Mouse (Mus musculus): Measurements from ENCODE around the gene Naif1. TPM values are rescaled to one million over a fixed set of nuclear protein-coding genes. Genes with fewer than 3 reads are reported as not detected.
A peak's percentile ranks its signal among the peaks of the same experiment; 100 is the strongest.
"Not testable (repeated sequence)": the region's sequence is repeated elsewhere in the genome, so short reads cannot be mapped to it uniquely, and the experiment has no call there.

Gene Naif1
- polyA plus RNA-seq, 1 experiment from 2014 or later: 7.3 TPM

DNA sequence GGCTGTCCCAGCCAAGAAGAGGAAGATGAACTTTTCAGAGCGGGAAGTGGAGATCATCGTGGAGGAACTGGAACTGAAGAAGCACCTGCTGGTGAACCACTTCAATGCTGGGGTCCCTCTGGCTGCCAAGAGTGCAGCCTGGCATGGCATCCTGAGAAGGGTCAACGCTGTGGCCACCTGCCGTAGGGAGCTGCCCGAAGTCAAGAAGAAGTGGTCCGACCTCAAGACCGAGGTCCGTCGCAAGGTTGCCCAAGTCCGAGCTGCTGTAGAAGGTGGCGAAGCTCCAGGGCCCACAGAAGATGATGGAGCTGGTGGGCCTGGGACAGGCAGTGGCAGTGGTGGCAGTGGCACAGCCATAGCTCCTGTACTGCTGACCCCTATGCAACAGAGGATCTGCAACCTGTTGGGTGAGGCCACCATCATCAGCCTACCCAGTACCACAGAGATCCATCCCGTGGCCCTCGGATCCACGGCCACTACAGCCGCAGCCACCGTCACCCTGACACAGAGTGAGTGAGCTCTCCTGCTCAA is 2.2 kb downstream of the Naif1 start:
- 94% methylated on average over 16 of the region's 16 CpGs for WGBS
- Histone ChIP-seq H3K9me3 (replicated peaks) (no peaks in the 10 kb centered on the region), H3K4me1 (peaks cover 42% of the 10 kb centered on the region), H3K27me3 (ENCODE audit: low read depth, poor library complexity, severe bottlenecking) (no peaks in the 10 kb centered on the region), H3K36me3 (peaks cover 25% of the 10 kb centered on the region), H3K27ac (peak overlapping the region; percentile 91), H3K4me3 (peak overlapping the region; percentile 81)
- no peak for DNase-seq (ENCODE audit: low spot score)

DNA sequence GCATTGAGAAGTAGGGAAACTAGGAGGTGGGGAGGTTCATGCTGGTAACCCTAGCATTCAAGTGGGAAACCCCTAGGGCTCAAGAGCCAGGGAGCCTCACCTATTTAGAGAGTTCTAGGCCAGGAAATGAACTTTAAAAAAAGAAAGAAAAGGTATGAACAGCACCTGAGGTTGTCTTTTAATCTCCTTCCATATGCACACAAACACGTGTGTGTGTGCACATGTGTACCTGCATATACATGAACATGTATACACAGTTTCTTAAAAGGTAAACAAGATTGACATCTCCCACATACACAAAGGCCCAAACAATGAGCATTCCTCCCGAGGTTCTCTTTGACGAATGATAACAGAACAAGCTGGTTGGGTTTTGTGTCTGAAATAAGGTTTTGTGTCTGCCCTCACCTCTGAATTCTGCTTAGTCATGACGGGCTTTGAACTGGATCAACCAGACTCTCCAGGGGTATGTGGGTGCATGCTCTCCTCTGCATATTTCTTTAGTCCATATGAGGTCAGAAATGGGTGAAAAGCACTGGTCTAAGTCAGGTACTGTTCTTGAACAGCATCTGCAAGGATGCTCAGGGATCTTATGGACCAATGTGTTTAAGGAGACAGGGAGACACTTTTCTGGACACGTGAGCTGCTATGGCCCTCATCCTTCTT is 3.5 kb downstream of the Naif1 start:
- no peak overlapping the region for H3K27ac ChIP-seq
- DNase-seq (ENCODE audit: low spot score): no peak
- no peaks in the 10 kb centered on the region for H3K9me3 ChIP-seq (replicated peaks)
- H3K27me3 ChIP-seq (ENCODE audit: low read depth, poor library complexity, severe bottlenecking): no peaks in the 10 kb centered on the region
- peaks cover 40% of the 10 kb centered on the region for H3K4me1 ChIP-seq
- H3K36me3 ChIP-seq: peaks cover 25% of the 10 kb centered on the region
- H3K4me3 ChIP-seq: no peak overlapping the region
- WGBS: 89% methylated on average over 5 of the region's 5 CpGs

DNA sequence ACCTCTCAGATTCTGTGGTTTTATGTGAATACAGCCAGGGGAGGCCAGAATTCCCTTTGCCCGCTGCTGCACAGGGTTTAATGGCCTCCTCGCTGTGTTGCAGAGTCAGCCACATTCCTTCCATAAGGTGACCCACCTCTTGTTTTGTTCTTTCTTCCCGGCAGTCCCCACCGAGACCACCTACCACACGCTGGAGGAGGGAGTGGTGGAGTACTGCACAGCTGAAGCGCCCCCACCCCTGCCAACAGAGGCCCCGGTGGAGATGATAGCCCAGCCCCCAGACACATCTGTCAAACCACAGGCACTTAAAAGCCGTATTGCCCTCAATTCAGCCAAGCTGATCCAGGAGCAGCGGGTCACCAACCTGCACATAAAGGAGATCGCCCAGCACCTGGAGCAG is 4.4 kb downstream of the Naif1 start:
- DNase-seq (ENCODE audit: low spot score): no peak
- no peaks in the 10 kb centered on the region for H3K27me3 ChIP-seq (ENCODE audit: low read depth, poor library complexity, severe bottlenecking)
- H3K27ac ChIP-seq: peak overlapping the region; percentile 20; the same call in 1 of the 2 replicates
- H3K4me1 ChIP-seq: peaks cover 40% of the 10 kb centered on the region
- H3K4me3 ChIP-seq: no peak overlapping the region
- no peaks in the 10 kb centered on the region for H3K9me3 ChIP-seq (replicated peaks)
- 77% methylated on average over 10 of the region's 10 CpGs for WGBS
- peaks cover 25% of the 10 kb centered on the region for H3K36me3 ChIP-seq

DNA sequence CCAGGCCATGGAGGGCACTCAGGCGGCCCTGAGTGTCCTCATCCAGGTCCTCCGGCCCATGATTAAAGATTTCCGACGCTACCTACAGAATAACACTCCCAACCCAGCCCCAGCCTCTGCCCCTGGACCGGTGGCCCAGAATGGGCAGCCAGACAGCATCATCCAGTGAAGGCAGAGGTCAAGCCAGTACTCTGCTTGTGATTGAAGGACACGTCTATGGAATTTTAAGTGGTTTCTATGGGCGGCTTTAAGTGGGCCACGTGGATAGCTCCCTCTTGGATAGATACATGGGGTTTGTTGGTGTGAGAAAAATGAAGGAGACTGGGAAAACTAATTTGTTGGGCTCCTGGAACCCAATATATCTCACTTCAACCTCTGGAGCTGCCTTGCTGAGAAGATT is 4.8 kb downstream of the Naif1 start:
- H3K9me3 ChIP-seq (replicated peaks): no peaks in the 10 kb centered on the region
- WGBS: 90% methylated on average over 8 of the region's 8 CpGs
- 0 out of 2 replicates have a peak overlapping the region, but pooled peaks have one; percentile 20 for H3K27ac ChIP-seq

DNA sequence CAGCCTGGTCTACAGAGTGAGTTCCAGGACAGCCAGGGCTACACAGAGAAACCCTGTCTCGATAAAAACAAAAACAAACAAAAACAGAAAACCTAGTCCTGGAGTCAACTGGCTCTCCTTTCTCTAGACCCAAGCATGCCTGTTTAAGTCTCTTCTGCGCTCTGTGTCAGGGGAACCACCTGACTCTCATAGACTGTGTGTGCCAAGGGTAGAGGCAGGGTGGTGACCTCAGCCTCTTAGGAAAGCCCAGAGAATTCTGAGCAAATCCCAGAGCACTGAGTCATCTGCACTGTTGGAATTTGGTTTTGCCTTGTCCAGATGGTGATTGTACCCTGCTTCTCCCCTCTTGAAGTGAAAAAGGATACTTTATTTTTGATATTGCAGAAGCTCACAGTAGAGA is 8.0 kb downstream of the Naif1 start:
- DNase-seq (ENCODE audit: low spot score): no peak
- no peaks in the 10 kb centered on the region for H3K27me3 ChIP-seq (ENCODE audit: low read depth, poor library complexity, severe bottlenecking)
- H3K4me3 ChIP-seq: no peak overlapping the region
- no peak overlapping the region for H3K27ac ChIP-seq
- H3K36me3 ChIP-seq: peaks cover 22% of the 10 kb centered on the region
- 84% methylated on average over 2 of the region's 2 CpGs for WGBS
- H3K9me3 ChIP-seq (replicated peaks): no peaks in the 10 kb centered on the region
- H3K4me1 ChIP-seq: peaks cover 17% of the 10 kb centered on the region

More for the DNA sequence above, 4.8 kb downstream of the Naif1 start:
- Histone ChIP-seq H3K27me3 (ENCODE audit: low read depth, poor library complexity, severe bottlenecking) (no peaks in the 10 kb centered on the region), H3K4me3 (no peak overlapping the region), H3K4me1 (peaks cover 38% of the 10 kb centered on the region), H3K36me3 (peaks cover 22% of the 10 kb centered on the region)
- DNase-seq (ENCODE audit: low spot score): no peak

DNA sequence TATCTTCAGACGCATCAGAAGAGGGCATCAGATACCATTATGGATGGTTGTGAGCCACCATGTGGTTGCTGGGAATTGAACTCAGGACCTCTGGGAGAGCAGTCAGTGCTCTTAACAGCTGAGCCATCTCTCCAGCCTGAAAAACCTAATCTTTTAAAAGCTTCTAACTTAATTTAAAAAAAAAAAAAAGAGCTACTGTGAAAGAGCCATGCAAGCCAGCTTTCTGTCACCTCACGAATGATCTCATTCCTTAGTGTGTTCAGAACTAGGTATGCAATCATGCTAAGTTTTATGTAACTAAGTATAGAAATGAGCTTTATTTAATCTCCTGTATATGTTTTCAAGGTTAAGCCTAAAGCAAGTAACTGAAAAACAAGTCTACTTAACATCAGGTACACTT is 9.4 kb downstream of the Naif1 start:
- no peak overlapping the region for H3K27ac ChIP-seq
- no peaks in the 10 kb centered on the region for H3K27me3 ChIP-seq (ENCODE audit: low read depth, poor library complexity, severe bottlenecking)
- H3K4me3 ChIP-seq: no peak overlapping the region
- peaks cover 21% of the 10 kb centered on the region for H3K36me3 ChIP-seq
- WGBS: 96% methylated on average over 2 of the region's 2 CpGs
- no peak for DNase-seq (ENCODE audit: low spot score)
- peaks cover 9% of the 10 kb centered on the region for H3K4me1 ChIP-seq
- no peaks in the 10 kb centered on the region for H3K9me3 ChIP-seq (replicated peaks)

DNA sequence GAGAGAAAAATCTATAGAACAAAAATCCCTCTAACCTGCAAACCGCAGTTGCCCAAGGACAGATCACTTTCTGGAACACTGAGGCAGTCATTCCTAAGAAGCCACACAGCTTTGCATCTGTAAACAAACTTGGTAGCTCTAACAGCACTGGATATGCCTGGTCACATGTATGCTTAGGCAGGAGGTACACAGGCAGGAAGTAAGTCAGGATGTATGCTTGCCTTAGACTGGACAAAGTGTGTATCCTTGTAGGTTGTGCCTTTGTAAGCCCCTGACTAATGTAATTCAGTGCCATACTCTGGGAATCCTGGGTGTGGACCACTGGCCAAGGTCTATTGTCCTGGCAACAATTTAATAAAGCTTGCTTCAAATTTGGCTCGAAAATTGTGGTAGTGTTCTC is 13.5 kb downstream of the Naif1 start:
- WGBS: 78% methylated on average over 2 of the region's 2 CpGs

DNA sequence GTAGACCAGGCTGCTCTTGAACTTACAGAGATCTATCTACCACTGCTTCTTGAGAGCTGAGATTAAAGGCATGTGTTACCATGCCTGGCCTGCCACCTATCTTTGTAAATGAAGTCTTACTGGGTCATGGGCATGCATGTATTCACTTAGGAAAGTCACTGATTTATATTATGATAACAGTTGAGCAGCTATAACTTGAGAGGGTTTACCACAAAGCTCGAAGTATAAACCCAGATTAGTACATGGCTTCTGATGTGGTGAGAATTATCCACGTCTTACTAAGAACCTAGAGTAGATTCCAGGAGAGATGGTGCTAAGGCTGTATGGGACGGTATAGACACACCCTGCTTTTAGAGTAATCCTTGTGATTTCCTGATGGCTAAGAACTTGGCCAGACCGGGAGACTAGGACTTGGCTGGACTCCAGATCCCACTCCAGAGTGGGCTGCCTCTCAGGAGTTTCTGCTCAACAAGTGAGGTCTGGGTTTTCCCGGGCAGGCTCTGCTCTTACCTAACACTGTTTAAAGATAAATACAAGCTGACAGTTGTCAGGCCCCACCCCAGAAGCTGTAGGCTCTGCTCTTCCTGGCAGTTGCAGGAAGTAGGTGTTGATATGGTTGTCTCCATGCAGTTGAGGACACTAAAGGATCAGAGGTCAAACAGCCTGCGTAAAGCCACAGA is 14.1 kb downstream of the Naif1 start:
- Histone ChIP-seq H3K36me3 (no peaks in the 10 kb centered on the region), H3K9me3 (replicated peaks) (no peaks in the 10 kb centered on the region), H3K27ac (no peak overlapping the region), H3K4me1 (peaks cover 5% of the 10 kb centered on the region; the same call in 1 of the 2 replicates), H3K4me3 (no peak overlapping the region), H3K27me3 (ENCODE audit: low read depth, poor library complexity, severe bottlenecking) (no peaks in the 10 kb centered on the region)
- DNase-seq (ENCODE audit: low spot score): no peak
- 81% methylated on average over 6 of the region's 6 CpGs for WGBS

More for the DNA sequence above, 13.5 kb downstream of the Naif1 start:
- H3K4me1 ChIP-seq: peaks cover 5% of the 10 kb centered on the region; the same call in 1 of the 2 replicates
- no peak overlapping the region for H3K4me3 ChIP-seq
- H3K27me3 ChIP-seq (ENCODE audit: low read depth, poor library complexity, severe bottlenecking): no peaks in the 10 kb centered on the region
- no peaks in the 10 kb centered on the region for H3K36me3 ChIP-seq
- H3K9me3 ChIP-seq (replicated peaks): no peaks in the 10 kb centered on the region
- H3K27ac ChIP-seq: no peak overlapping the region
- DNase-seq (ENCODE audit: low spot score): no peak

DNA sequence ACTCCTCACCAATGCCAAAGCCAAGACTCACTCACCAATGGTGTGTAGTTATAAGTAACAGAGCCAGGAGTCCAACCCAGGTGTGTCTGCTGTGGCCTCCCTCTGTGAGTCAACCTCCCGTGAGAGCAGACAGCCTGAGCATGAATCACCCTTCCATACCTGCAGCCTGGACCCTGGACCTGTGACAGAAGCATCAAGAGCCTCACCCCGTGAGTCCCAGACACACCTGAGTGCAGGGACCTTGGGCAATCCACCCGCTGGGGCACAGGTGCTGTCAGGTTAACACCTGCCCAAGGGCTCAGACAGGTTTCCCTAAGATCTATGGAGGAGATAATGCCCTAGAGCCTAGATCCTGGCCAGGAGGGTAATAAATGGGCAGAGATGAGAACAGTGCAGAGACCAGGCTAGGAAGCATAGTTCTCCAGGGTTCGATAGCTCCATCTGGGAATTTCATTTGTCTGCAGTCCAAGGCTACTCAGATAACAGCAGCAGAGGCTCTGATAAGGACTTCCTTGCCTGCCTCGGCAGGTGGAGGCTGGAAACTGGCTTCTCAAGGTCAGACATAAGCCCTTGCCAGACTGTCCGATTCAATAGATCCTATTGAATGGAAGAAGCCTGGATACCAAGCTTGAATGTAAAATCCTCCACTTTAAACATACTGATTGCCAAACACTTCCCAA is 20.9 kb downstream of the Naif1 start:
- Histone ChIP-seq H3K4me3 (no peak overlapping the region), H3K4me1 (no peaks in the 10 kb centered on the region), H3K36me3 (no peaks in the 10 kb centered on the region), H3K27me3 (ENCODE audit: low read depth, poor library complexity, severe bottlenecking) (no peaks in the 10 kb centered on the region), H3K9me3 (replicated peaks) (no peaks in the 10 kb centered on the region), H3K27ac (no peak overlapping the region)
- 93% methylated on average over 6 of the region's 6 CpGs for WGBS
- no peak for DNase-seq (ENCODE audit: low spot score)

DNA sequence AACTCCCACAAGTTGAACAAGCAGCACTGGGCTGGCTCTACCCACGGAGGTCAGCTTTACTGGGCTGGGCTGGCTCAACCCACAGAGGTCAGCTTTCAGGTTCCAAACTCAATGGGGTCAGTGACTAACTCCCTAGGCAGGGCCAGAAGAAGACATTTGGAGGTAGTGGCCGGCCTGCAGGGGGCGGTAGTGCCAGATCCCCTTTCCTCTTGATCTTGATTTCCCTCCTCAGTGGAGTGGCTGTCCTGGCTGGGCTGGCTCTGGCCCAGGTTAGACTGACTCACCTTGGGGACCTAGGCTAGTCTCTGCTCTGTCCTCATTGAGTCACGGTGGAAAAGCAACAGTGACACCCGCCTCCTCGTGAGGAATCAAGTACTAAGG is 21.4 kb downstream of the Naif1 start:
- Histone ChIP-seq H3K27ac (no peak overlapping the region), H3K4me3 (no peak overlapping the region), H3K9me3 (replicated peaks) (no peaks in the 10 kb centered on the region), H3K27me3 (ENCODE audit: low read depth, poor library complexity, severe bottlenecking) (no peaks in the 10 kb centered on the region), H3K4me1 (no peaks in the 10 kb centered on the region), H3K36me3 (no peaks in the 10 kb centered on the region)
- 83% methylated on average over 6 of the region's 6 CpGs for WGBS
- DNase-seq (ENCODE audit: low spot score): no peak

DNA sequence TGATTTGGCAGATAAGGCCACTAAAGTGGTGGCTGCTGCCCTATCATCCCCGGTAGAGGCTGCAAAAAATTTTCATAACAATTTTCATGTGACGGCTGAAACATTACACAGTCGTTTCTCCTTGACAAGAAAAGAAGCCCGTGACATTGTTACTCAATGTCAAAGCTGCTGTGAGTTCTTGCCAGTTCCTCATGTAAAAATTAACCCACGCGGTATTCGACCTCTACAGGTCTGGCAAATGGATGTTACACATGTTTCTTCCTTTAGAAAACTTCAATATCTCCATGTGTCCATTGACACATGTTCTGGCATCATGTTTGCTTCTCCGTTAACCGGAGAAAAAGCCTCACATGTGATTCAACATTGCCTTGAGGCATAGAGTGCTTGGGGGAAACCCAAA is 25.1 kb downstream of the Naif1 start:
- H3K27me3 ChIP-seq (ENCODE audit: low read depth, poor library complexity, severe bottlenecking); DNase-seq (ENCODE audit: low spot score); H3K4me1 ChIP-seq; H3K27ac ChIP-seq; H3K36me3 ChIP-seq; H3K9me3 ChIP-seq (replicated peaks); H3K4me3 ChIP-seq: not testable (repeated sequence)
- 98% methylated on average over 8 of the region's 9 CpGs for WGBS

DNA sequence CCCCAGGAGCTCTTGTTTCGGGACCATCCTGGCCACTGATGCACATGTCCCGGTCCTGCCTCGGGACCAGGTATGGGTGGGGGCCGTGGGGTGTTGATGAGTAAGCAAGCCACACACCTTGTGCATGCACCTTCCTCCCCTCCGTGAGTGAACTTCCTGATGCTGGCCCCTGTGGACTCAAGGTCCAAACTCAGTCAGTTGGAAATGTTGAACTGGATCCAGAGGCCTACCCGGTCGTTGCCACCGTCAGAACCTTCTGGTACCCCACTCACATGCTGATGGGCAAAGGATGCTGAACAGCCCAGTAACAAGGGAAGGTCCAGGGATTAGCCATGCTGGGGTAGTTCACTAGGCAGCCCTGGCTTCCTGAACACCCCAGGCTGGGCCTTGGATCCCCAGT is 32.1 kb downstream of the Naif1 start:
- 94% methylated on average over 8 of the region's 8 CpGs for WGBS
- Histone ChIP-seq H3K27me3 (ENCODE audit: low read depth, poor library complexity, severe bottlenecking) (no peaks in the 10 kb centered on the region), H3K4me1 (0 out of 2 replicates have a peak, but pooled peaks cover 9% of the 10 kb centered on the region), H3K36me3 (no peaks in the 10 kb centered on the region), H3K9me3 (replicated peaks) (no peaks in the 10 kb centered on the region), H3K4me3 (no peak overlapping the region), H3K27ac (peak overlapping the region; percentile 58; the same call in 1 of the 2 replicates)
- no peak for DNase-seq (ENCODE audit: low spot score)

Measured in limb, embryonic 10.5 days (tissue).